Mouse (Mus musculus) cerebellum, adult 11-12 months (tissue): ENCODE measurements around the gene Tdrkh.

Source experiments
- DNase-seq: peaks from one replicate; pipeline ENCODE4 v3.0.0; 2022

Tdrkh gene

DNA sequence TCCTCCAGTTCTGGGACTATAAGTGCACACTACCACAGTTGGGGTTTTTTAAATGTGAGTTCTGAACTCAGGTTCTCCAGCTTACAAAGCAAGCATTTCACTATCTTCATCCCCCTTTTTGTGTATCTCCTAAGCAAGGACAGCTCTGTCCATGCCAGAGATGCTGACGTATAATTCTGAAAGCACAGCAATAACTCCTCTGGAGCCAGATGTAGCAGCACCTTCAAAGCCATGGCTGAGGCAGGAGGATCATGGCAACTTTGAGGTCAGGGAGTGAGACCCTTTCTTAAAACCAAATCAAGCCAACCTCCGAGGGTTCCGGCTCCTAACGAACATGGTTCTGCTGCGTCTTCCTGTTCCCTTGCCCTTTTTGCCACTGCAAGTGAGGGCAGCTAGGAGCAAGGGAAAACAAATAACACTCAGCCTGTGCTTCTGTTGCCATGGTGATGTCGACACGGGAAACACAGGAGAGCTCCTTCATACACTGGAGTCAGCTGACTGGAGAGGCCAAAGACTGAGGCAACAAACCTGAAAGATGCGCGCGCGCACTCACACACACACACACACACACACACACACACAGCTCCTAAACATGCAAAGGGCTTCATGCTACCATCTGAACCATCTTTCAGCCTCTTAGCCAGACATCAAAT, 51.0 kb downstream of the Tdrkh start:
- no peak for DNase-seq

DNA sequence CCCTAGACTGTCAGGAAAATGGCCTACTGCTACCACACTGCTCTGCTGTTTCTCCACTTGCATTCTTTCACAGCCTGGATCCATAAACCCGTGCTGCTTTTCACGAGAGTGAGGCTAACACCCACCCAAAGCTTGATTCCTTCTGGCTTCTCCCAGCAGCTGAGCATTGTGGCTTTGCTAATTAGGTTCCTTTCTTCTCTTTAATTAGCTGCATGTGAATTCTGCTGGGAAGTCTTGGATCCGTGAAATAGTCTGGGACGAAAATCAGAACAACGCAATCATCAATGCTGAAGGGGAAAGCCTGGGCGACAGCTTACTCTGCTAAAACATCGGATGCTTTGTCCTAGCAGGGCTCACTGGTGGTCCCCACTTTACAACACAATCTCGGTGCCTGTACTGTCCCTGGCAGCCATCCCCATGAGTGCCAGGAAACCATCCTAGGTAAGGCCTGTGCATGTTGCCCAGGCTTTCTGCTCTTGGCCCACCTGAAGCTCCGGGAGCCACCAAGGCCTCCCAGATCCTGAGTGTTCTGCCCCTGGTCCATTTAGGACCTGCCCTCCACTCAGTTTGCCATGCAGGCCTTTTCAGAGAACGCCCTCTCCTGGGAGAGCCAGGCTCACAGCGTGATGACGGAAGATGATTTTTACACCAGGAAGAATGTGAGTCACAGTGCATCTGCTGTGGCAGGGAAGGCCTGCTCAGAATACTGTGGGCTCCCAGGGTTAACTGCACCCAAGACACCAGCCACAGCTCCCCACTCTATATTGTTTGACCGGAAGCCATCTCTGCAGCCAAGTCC, 52.8 kb downstream of the Tdrkh start:
- DNase-seq = no peak

DNA sequence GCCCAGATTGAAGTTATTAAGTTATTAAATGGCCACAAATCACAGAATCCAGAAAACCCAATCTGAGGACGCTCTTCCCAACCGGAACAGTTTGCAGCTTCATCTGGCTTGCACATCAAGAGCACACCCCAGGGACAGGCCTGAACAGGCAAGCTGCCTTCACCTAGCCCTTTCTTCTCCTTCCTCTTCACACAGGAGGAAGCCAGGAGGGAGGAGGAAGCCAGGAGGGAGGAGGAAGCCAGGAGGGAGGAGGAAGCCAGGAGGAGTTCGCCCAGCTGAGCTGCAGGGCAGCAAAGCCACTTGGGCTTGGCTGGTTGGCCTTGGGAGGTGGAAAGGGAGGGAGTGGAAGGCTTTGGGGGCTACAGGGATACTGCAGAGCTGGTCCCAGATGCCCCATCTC, 55.9 kb downstream of the Tdrkh start:
- no peak for DNase-seq

DNA sequence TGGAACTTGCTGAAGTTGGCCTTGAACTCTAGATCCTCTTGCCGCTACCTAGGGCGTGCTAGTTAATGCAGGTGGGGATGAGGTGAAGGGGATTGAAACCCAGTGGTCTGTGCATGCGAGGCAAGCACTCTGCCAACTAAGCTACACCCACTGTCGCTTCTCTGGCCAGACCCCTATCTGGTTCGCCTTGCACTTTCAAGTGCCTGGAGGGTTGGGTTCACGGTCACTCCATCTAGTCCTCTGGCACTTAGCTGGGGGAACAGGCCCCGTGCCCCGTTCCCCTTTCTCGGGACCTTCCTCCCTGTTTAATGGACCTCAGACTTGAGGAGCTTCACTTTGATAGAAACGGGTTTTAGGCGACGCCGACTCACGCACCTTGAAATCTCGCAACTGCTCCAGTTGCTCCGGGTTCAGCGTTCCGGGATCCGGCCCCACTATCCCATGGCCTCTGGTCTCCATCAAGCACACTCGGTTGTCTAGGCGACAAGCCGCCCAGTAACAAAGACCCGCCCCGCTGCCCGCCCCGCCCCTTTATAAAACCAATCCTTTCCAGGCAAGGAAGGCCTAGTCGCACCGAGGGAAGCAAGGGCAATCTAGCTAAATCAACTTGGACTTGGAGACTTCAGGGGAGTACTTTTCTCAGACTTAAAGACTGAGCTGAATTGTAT, 59.5 kb downstream of the Tdrkh start:
- no peak for DNase-seq

DNA sequence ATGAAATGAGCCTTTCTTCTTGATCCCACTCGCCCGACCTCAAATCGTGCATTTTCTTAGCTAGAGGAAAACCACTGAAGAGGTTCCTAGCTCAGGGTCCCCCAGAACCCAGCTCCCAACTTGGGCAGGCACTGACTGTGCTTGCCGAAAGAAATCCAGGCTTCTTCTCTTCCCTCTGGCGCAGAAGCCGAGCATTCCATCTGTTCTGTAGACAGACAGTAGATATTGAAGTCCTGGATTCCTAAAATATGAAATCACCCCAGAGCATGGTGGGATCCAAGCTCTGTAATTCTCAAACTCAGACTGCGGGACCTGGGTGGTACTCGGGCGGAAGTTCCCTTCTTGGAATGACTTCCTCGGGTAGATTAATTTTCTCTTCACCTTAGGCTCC, 60.0 kb downstream of the Tdrkh start:
- no peak for DNase-seq

DNA sequence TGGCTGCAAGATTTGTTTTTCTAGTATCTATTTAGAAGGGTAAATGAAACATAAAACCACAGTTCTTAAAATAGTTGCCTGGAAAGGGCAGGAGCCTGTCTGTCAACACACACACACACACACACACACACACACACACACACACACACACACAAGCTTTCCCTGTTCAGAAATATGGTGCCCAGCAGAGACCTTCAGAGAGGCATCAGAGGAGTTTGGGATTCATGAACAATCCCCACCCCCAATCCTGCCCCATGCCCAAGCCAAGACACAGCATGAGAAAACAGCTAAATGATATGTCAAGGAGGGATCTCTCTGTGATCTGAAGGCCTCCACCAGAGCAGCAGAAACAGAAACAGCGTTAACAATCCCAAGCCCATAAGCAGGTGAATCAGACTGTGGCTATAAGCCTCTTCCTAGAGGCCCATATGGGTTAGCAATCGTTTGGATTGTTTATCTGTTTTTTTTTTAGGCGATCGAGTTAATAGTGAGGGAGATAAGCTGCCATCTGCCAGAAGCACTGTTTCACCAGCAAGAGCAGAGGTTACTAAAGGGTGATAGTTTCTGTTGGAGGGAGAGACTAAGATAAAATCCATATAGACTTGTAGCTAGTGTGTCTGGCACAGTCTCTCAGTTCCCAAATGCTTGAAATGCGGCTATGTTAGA, 60.6 kb downstream of the Tdrkh start:
- no peak for DNase-seq

DNA sequence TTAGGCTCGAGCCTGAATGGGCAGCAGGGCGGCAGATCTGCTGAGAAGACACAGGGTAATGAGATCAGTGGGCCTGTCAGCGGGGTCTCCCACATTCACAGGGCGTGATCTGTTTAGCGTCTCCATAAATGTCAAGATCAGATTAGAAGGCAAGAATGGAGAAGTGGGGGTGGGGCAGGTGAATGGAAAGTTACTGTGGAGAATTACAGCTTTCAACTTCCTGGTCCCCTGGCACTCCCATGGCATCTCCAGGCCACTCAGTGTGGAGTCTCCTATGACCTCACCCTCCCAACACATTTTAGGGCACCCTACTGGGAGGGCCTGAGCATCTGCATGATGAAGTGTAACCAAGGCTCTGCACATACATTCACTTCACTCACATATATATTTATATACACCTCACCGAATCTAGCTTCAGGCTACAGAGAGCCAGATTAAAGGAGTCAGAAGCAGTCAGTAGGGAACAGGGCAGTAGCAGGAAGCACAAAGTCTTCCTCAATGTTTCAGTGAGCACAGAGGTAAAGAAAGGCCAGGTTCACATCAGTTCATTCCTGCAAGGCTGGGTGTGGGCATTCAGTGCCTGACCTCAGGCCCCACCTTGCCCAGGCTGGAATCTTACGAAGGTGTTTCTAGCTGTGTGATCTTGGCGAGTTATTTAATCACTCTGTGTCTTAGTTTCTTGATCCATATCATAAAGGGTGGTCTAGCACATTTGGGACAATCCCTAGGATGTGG, 63.4 kb downstream of the Tdrkh start:
- DNase-seq = peak; percentile 45

DNA sequence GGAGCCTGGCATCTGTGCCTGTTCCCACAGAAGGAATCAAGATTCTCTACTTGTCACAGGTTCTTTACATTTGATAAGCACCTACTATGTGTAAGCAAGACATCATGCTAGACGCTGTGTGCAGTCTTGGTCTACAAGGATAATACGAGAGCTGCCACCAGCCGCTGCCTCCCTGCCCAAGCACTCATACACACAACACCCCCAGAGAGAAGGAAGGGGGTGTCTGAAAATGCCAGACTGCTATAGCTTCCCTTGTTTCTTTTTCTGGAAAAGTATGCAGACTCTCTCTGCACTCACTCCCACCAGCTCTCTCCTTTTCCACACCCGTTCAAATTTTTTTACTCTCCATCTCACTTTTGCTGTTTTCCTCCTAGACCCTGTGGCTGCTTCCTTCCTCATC, 64.4 kb downstream of the Tdrkh start:
- DNase-seq = peak; percentile 57

DNA sequence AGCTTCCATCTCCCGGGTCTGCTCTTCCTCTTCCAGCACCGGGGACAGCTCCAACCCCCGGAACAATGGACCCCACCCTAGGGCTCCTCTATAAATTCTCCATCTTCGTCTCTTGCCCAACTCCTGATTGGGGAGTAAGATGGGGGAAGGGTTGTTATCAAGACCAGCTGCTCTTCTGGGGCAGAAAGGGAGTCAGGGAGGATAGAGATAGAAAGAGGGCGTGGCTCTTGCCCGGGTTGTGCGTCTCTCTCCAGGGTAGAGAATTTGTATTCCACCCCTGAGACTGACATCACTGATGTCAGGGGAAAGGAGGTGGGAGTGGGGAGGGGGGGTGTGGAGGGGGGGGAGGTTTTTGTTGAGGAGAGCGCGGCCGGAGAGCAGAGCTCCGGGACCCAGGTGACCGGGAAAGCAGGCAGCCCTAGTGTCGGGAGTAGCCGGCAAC, 64.9 kb downstream of the Tdrkh start, which contains the start of gene Celf3:
Gene Celf3, plus strand, starts transcription at position 315 of the 442 bp plus-strand sequence.
- DNase-seq = peak; percentile 91

DNA sequence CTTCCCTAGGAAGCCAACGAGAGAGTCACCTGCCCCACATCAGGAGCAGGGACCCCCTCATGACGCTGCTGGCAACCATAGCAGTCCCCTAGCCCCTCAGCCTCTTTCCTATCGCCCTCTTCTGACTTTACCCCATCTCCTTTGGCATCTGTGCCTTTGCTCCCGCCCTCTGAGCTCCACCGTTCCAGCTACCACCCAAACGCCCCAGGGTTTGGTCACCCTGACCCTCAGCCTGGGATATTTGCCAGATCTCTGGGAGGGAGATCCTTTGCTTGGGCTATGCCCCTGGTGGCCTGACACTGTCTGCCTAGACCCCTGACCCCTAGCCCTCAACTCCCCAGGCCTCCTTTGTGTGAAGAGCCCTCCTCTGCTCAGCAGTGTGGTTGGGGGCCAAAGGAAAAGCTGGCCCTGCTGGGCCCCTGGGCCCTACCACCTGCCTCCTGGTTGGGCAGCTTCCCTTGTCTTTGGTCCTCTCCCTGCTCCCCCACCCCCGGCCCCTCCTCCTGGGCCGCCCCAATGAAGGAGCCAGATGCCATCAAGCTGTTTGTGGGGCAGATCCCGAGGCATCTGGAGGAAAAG, 65.6 kb downstream of the Tdrkh start:
- peak; percentile 76 for DNase-seq

DNA sequence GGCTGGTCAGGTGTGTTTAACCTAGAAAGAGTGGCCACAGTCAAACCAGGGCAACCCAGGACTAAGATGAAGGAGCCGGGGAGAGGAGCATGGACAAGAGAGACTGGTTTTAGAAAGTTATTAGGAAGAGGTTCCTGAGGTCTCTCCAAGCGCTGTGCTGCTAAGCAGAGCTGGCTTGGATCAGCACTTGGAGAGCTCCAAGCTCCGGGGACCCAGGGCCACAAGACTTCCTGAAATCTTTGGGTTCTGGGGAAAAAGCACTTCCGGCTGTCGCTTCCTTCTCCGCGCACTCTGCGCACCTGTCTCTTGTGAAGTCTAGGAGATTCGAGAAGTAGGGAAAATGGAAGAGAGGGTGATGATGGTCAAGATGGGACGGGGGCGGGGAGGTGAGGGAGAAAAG, 66.5 kb downstream of the Tdrkh start:
- DNase-seq = no peak

DNA sequence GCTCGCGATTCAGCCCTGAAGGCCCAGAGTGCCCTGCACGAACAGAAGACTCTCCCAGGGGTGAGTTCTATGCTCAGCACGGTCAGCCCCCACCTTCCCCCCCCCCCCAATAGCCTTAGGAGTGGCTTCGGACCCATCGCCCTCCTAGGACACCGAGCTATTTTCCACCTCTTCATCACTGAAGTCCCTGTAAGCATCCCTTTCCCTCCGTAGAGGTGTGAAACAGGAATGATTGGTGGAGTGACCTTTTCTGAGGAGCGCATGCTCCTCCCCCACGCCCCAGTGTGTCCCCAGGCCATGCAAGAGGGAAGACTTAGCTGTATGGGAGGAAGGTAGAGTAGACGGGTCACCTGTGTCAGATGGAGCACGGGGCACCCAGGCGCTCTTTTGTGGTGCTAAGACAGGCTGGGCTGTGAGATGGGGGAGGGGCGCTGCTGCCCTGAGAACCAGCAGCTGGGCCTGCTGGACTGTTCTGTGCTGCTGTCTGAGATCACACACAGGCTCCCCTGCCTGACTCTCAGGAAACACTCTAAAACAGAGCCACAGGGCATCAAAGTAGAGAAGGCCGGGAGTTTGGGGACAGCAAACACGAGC, 67.3 kb downstream of the Tdrkh start, which contains the start of gene Riiad1:
Gene Riiad1, minus strand, starts transcription at position 51 of the 594 bp plus-strand sequence.
- DNase-seq = peak; percentile 39

DNA sequence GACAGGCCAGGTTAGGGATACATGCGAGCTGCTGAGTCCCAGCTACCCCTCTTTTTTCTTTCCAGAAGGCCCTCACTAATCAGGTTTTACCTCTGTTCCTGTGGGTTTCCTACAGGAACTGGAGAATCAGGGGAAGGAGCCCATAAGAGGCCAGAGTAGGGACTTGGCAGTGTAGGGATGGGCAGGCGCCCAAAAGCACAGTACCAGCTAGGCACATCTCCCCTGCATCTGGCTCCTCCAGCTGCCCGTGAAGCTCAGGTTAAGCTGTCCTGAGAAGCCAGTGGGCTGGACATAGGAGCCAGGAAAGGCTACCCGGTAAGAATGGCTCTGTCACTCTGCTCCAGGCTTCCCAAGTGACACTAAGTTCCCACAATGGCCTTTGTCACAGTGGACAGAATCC, 68.4 kb downstream of the Tdrkh start:
- peak; percentile 14 for DNase-seq

DNA sequence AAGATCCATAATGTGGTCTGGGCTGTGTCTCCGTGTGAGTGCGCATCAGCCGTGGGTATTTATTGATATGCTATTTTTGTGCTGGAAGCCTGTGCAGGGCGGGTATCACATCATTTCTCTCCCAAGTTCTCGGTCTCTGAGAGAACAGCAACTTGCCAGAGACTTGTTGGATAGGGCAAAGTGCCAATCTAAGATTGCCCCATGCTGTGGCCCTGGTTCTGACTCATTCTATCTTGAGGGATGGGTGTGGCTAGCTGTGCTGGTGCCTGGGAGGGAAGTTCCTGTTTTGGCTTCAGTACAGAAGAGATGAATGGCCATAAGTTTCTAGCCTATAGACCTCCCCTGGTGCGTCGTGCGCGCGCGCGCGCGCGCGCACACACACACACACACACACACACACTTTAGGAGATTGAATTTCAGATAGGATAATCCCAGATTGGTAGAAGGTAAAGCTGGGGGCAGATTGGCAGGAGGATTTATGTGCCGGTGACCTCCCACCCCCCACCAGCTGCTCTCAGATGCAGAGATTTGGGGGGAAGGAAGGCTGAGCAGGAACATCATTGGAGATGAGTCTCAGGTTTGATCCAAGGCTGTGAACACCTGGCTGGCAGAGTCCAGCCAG, 69.8 kb downstream of the Tdrkh start:
- peak; percentile 45 for DNase-seq

DNA sequence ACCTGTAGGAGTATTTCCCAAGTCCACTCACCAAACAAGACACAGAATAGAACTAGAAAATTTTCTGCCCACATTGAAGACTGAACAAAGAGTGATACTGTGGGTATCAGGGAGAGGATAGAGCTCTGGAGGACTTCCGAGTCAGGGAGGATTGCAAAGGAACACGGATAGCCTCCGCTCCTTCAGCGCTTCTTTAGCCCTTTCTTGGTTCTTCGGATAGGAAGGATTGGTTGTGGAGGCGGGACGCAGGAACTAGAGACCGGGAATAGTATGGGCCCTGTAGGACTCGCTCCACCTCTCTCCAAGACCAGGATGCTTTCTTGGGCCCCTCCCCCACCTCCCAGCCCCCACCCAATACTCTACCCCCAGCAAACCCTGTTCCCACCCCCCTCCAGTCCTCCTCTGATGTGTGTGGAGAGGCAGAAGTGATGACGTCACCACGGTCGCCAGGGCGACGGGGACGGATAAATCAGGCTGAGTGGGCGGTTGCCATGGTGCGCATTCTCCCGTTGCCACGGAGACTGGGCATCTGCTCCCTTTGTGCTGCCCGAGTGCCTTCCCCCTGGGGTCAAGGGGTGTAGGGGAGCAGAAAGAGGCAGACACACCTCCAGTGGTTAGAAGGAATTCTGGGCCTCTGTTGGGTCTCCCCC, 70.8 kb downstream of the Tdrkh start:
- DNase-seq = peak; percentile 81
